Mouse (Mus musculus): ENCODE measurements at regions not wholly inside any gene's neighbourhood (a gene's known extent, or its start where the extent isn't known, plus 50 kb on each side); places are given as distances from the start of the nearest gene placed in this dataset.

GRCm38 (mm10) chr1:128711121-128711520, 119.0 kb upstream of the Cxcr4 start:
- DNase-seq (ENCODE audit: low spot score) (peak; percentile 59), ATAC-seq (replicated peaks; ENCODE audit: low FRiP score, low TSS enrichment, low read depth) (peak; percentile 68; the same call in 1 of the 2 replicates)
- Histone ChIP-seq H3K9me3 (ENCODE audit: control insufficient read depth, low read length) (no peaks in the 10 kb centered on the region), H3K4me2 (ENCODE audit: low read length) (no peak overlapping the region), H3K9ac (ENCODE audit: low read length) (no peak overlapping the region), H3K36me3 (ENCODE audit: control insufficient read depth, insufficient read depth, low read length) (no peaks in the 10 kb centered on the region), H3K27me3 (replicated peaks; ENCODE audit: control insufficient read depth, insufficient read depth, low read length) (no peaks in the 10 kb centered on the region), H3K27ac (ENCODE audit: low read depth) (no peak overlapping the region), H3K4me1 (replicated peaks; ENCODE audit: control insufficient read depth, insufficient read depth, low read length) (peaks cover 12% of the 10 kb centered on the region; the same call in 1 of the 2 replicates), H3K4me3 (ENCODE audit: low read depth, low read length) (no peak overlapping the region)
- 43% methylated on average over 5 of the region's 5 CpGs for WGBS

- Histone ChIP-seq H3K4me3 (ENCODE audit: low read depth, low read length) (no peak overlapping the region), H3K27me3 (replicated peaks; ENCODE audit: control insufficient read depth, insufficient read depth, low read length) (no peaks in the 10 kb centered on the region), H3K36me3 (ENCODE audit: control insufficient read depth, insufficient read depth, low read length) (no peaks in the 10 kb centered on the region), H3K4me2 (ENCODE audit: low read length) (no peak overlapping the region), H3K4me1 (replicated peaks; ENCODE audit: control insufficient read depth, insufficient read depth, low read length) (peaks cover 9% of the 10 kb centered on the region), H3K9me3 (ENCODE audit: control insufficient read depth, low read length) (no peaks in the 10 kb centered on the region), H3K27ac (ENCODE audit: low read depth) (no peak overlapping the region), H3K9ac (ENCODE audit: low read length) (no peak overlapping the region)
- DNase-seq (ENCODE audit: low spot score) (no peak), ATAC-seq (replicated peaks; ENCODE audit: low FRiP score, low TSS enrichment, low read depth) (no peak)
- 93% methylated on average over 6 of the region's 6 CpGs for WGBS
Observed at GRCm38 (mm10) chr1:128707747-128708146, 115.7 kb upstream of the Cxcr4 start.

- no peak overlapping the region for H3K9ac ChIP-seq (ENCODE audit: low read length)
- 72% methylated on average over 2 of the region's 2 CpGs for WGBS
- H3K4me3 ChIP-seq (ENCODE audit: low read depth, low read length) = no peak overlapping the region
- no peak overlapping the region for H3K27ac ChIP-seq (ENCODE audit: low read depth)
- H3K4me1 ChIP-seq (replicated peaks; ENCODE audit: control insufficient read depth, insufficient read depth, low read length) = peaks cover 4% of the 10 kb centered on the region
- H3K4me2 ChIP-seq (ENCODE audit: low read length) = no peak overlapping the region
- ATAC-seq (replicated peaks; ENCODE audit: low FRiP score, low TSS enrichment, low read depth) (no peak), DNase-seq (ENCODE audit: low spot score) (no peak)
- no peaks in the 10 kb centered on the region for H3K9me3 ChIP-seq (ENCODE audit: control insufficient read depth, low read length)
- no peaks in the 10 kb centered on the region for H3K27me3 ChIP-seq (replicated peaks; ENCODE audit: control insufficient read depth, insufficient read depth, low read length)
- H3K36me3 ChIP-seq (ENCODE audit: control insufficient read depth, insufficient read depth, low read length) = no peaks in the 10 kb centered on the region
Observed at GRCm38 (mm10) chr1:128706167-128706566, 114.1 kb upstream of the Cxcr4 start.

- H3K4me1 ChIP-seq (replicated peaks; ENCODE audit: control insufficient read depth, insufficient read depth, low read length) = no peaks in the 10 kb centered on the region; the same call in 1 of the 2 replicates
- H3K9ac ChIP-seq (ENCODE audit: low read length) = no peak overlapping the region
- H3K4me2 ChIP-seq (ENCODE audit: low read length) = no peak overlapping the region
- no peak for DNase-seq (ENCODE audit: low spot score)
- H3K27ac ChIP-seq (ENCODE audit: low read depth) = no peak overlapping the region
- no peaks in the 10 kb centered on the region for H3K27me3 ChIP-seq (replicated peaks; ENCODE audit: control insufficient read depth, insufficient read depth, low read length)
- H3K9me3 ChIP-seq (ENCODE audit: control insufficient read depth, low read length) = no peaks in the 10 kb centered on the region
- no peak overlapping the region for H3K4me3 ChIP-seq (ENCODE audit: low read depth, low read length)
- 53% methylated on average over 3 of the region's 3 CpGs for WGBS
- H3K36me3 ChIP-seq (ENCODE audit: control insufficient read depth, insufficient read depth, low read length) = no peaks in the 10 kb centered on the region
- no peak for ATAC-seq (replicated peaks; ENCODE audit: low FRiP score, low TSS enrichment, low read depth)
Observed at GRCm38 (mm10) chr1:128705071-128705503, 113.0 kb upstream of the Cxcr4 start.

- 76% methylated on average over 3 of the region's 3 CpGs for WGBS
- DNase-seq (ENCODE audit: low spot score) (no peak), ATAC-seq (replicated peaks; ENCODE audit: low FRiP score, low TSS enrichment, low read depth) (no peak)
- Histone ChIP-seq H3K9me3 (ENCODE audit: control insufficient read depth, low read length) (no peaks in the 10 kb centered on the region), H3K4me2 (ENCODE audit: low read length) (no peak overlapping the region), H3K27ac (ENCODE audit: low read depth) (no peak overlapping the region), H3K4me1 (replicated peaks; ENCODE audit: control insufficient read depth, insufficient read depth, low read length) (no peaks in the 10 kb centered on the region; the same call in 1 of the 2 replicates), H3K27me3 (replicated peaks; ENCODE audit: control insufficient read depth, insufficient read depth, low read length) (no peaks in the 10 kb centered on the region), H3K4me3 (ENCODE audit: low read depth, low read length) (no peak overlapping the region), H3K9ac (ENCODE audit: low read length) (no peak overlapping the region), H3K36me3 (ENCODE audit: control insufficient read depth, insufficient read depth, low read length) (no peaks in the 10 kb centered on the region)
Observed at GRCm38 (mm10) chr1:128701326-128701725, 109.2 kb upstream of the Cxcr4 start.

GRCm38 (mm10) chr1:128697962-128698361, 105.9 kb upstream of the Cxcr4 start:
- 50% methylated on average over 4 of the region's 4 CpGs for WGBS
- Histone ChIP-seq H3K27ac (ENCODE audit: low read depth) (no peak overlapping the region), H3K36me3 (ENCODE audit: control insufficient read depth, insufficient read depth, low read length) (no peaks in the 10 kb centered on the region), H3K4me2 (ENCODE audit: low read length) (no peak overlapping the region), H3K9ac (ENCODE audit: low read length) (no peak overlapping the region), H3K4me1 (replicated peaks; ENCODE audit: control insufficient read depth, insufficient read depth, low read length) (no peaks in the 10 kb centered on the region), H3K9me3 (ENCODE audit: control insufficient read depth, low read length) (no peaks in the 10 kb centered on the region), H3K27me3 (replicated peaks; ENCODE audit: control insufficient read depth, insufficient read depth, low read length) (no peaks in the 10 kb centered on the region), H3K4me3 (ENCODE audit: low read depth, low read length) (no peak overlapping the region)
- ATAC-seq (replicated peaks; ENCODE audit: low FRiP score, low TSS enrichment, low read depth) (no peak), DNase-seq (ENCODE audit: low spot score) (no peak)

- no peak overlapping the region for H3K27ac ChIP-seq (ENCODE audit: low read depth)
- ATAC-seq (replicated peaks; ENCODE audit: low FRiP score, low TSS enrichment, low read depth) (no peak), DNase-seq (ENCODE audit: low spot score) (no peak)
- H3K9me3 ChIP-seq (ENCODE audit: control insufficient read depth, low read length) = no peaks in the 10 kb centered on the region
- no peak overlapping the region for H3K4me2 ChIP-seq (ENCODE audit: low read length)
- 75% methylated on average over 2 of the region's 2 CpGs for WGBS
- H3K9ac ChIP-seq (ENCODE audit: low read length) = no peak overlapping the region
- no peaks in the 10 kb centered on the region for H3K36me3 ChIP-seq (ENCODE audit: control insufficient read depth, insufficient read depth, low read length)
- no peaks in the 10 kb centered on the region for H3K4me1 ChIP-seq (replicated peaks; ENCODE audit: control insufficient read depth, insufficient read depth, low read length)
- no peak overlapping the region for H3K4me3 ChIP-seq (ENCODE audit: low read depth, low read length)
- no peaks in the 10 kb centered on the region for H3K27me3 ChIP-seq (replicated peaks; ENCODE audit: control insufficient read depth, insufficient read depth, low read length)
Observed at GRCm38 (mm10) chr1:128695936-128696335, 103.8 kb upstream of the Cxcr4 start.

- Histone ChIP-seq H3K4me3 (ENCODE audit: low read depth, low read length) (no peak overlapping the region), H3K27ac (ENCODE audit: low read depth) (no peak overlapping the region), H3K36me3 (ENCODE audit: control insufficient read depth, insufficient read depth, low read length) (no peaks in the 10 kb centered on the region), H3K4me1 (replicated peaks; ENCODE audit: control insufficient read depth, insufficient read depth, low read length) (no peaks in the 10 kb centered on the region), H3K27me3 (replicated peaks; ENCODE audit: control insufficient read depth, insufficient read depth, low read length) (no peaks in the 10 kb centered on the region), H3K9ac (ENCODE audit: low read length) (no peak overlapping the region), H3K9me3 (ENCODE audit: control insufficient read depth, low read length) (no peaks in the 10 kb centered on the region), H3K4me2 (ENCODE audit: low read length) (no peak overlapping the region)
- no peak for ATAC-seq (replicated peaks; ENCODE audit: low FRiP score, low TSS enrichment, low read depth)
- DNase-seq (ENCODE audit: low spot score) = no peak
Observed at GRCm38 (mm10) chr1:128692799-128693198, 100.7 kb upstream of the Cxcr4 start.

GRCm38 (mm10) chr1:128692313-128692712, 100.2 kb upstream of the Cxcr4 start:
- Histone ChIP-seq H3K4me2 (ENCODE audit: low read length) (no peak overlapping the region), H3K4me1 (replicated peaks; ENCODE audit: control insufficient read depth, insufficient read depth, low read length) (0 out of 2 replicates have a peak, but pooled peaks cover 2% of the 10 kb centered on the region), H3K9ac (ENCODE audit: low read length) (no peak overlapping the region), H3K9me3 (ENCODE audit: control insufficient read depth, low read length) (no peaks in the 10 kb centered on the region), H3K27me3 (replicated peaks; ENCODE audit: control insufficient read depth, insufficient read depth, low read length) (no peaks in the 10 kb centered on the region), H3K36me3 (ENCODE audit: control insufficient read depth, insufficient read depth, low read length) (no peaks in the 10 kb centered on the region), H3K27ac (ENCODE audit: low read depth) (no peak overlapping the region), H3K4me3 (ENCODE audit: low read depth, low read length) (no peak overlapping the region)
- ATAC-seq (replicated peaks; ENCODE audit: low FRiP score, low TSS enrichment, low read depth) = no peak
- no peak for DNase-seq (ENCODE audit: low spot score)
- WGBS = 40% methylated on average over 8 of the region's 8 CpGs
